Mouse (Mus musculus) layer of hippocampus, postnatal 14 days (tissue): ENCODE data around the gene B130006D01Rik. TPM values are rescaled to one million over a fixed set of nuclear protein-coding genes. Genes with fewer than 3 reads are reported as not detected.
A peak's percentile ranks its signal among the peaks of the same experiment; 100 is the strongest.

ENCODE experiments used
- DNase-seq, 2 experiments: peaks; one replicate each; pipeline ENCODE4 v3.0.0; 2021 to 2022; ENCODE audit warnings: low spot score in 2 of 2, mixed read lengths in 1 of 2
- long read RNA-seq, 2 experiments: library from polyadenylated mRNA; stranded (forward); transcript quantifications; one replicate each; pipeline ENCODE4 v2.0.0; 2021
- total RNA-seq, 2 experiments: library from RNA; stranded (reverse); gene quantifications; 2 replicates each; pipeline ENCODE4 v1.2.3; 2021

B130006D01Rik gene
- 1 to 10 TPM; 1.4 to 2.0 TPM for total RNA-seq
- long read RNA-seq, experiment 1, result 0 reads
- long read RNA-seq, experiment 2, result 0 reads

DNA sequence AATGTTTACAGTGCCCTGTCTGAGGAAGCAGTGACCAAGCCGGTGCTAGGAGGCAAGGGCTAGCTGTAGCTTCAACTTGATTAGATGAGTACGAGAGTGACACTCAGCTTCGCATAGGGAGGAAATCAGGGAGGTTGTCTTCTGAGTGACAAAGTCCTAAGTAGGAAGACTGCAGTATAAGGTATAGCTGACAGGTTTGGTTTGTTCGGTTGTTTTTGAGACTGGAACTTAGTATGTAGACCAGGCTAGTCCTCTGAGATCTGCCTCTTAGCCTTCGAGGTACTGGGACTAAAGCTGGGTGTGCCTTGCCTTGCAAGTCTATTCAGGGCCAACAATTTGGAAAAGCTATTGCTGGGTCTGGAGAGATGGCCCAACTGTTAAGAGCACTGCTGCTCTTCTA, at the start of gene B130006D01Rik:
B130006D01Rik (plus strand) TSS at position 301 of the 400 bp plus-strand sequence.
- no peak for DNase-seq

DNA sequence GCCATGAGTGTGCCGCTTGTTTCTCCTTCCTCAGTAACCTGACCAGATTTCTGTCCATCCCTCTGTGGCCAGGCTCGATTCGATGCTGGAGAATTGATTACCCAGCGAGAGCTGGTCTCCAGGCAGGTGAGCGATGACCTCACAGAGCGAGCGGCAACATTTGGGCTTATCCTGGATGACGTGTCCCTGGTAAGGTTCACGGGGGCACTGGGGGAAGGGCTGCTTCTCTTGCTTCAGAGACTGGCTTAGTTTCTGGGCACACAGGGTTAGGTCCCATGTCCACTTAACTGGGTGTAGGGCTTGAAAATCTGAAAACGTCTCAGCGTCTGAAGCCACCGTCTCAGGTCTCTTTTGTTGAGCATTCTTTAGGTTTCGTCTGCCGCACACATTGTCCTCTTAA, 47.9 kb upstream of the B130006D01Rik start:
- no peak for DNase-seq

DNA sequence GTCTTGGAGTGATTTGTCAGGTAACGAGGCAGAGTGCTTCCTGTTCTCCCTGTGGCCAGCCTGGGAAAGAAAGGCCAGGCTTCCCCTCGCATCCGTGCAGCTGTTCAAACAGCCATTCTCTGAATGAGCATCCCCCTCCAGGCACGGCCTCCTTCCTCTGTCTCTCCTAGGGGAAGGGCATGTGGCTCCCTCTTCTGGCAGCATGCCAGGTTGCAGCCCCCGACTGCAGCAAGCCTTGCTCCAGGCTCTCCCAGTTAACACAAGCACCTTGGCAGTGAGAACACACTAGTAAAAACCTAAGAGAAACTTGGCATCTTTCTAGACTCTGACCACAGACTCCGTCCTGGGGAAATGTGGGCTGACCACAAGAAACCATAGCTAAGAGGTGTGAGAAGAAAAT, 47.1 kb upstream of the B130006D01Rik start:
- peak; percentile 45 to 47 for DNase-seq

DNA sequence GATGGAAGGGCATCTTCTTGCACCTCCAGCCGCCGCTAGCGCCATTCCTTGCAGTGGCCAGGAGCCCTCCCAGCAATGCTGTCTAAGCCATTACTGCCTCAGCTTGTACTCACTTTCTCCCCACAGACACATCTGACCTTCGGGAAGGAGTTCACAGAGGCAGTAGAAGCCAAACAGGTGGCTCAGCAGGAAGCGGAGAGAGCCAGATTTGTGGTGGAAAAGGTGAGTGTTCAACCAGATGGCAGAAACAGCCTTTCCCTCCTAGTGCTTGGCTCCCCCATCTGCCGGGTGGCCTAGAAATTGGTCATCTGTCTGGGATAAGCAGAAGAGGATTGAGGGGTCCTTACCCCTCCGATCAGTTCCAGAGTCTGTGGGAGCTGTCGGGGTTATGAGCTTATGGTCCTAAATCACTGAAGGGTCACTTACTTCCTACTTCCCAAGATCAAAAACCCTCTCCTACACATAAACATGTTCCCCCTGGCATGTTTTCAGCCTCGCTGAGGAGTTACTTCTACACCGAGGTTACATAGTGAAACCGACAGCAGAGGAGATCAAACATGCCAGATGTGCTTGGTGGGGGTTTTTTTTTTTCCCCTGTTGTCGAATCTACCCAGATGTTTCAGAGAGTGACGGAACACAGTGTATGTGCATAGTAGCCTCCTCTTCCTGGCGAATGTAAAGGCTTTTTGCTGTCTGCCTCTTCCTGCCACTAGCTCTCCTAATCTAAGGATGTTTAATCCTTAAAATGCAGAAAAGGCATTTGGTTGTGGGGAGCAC, 45.3 kb upstream of the B130006D01Rik start:
- no peak for DNase-seq

GRCm38 (mm10) chr11:95681995-95682601, 41.3 kb upstream of the B130006D01Rik start:
- no peak for DNase-seq

- DNase-seq, result no peak
Measured at GRCm38 (mm10) chr11:95682946-95683345, 40.4 kb upstream of the B130006D01Rik start.

GRCm38 (mm10) chr11:95686031-95686430, 37.4 kb upstream of the B130006D01Rik start:
- DNase-seq, result peak; percentile 78 to 87

DNA sequence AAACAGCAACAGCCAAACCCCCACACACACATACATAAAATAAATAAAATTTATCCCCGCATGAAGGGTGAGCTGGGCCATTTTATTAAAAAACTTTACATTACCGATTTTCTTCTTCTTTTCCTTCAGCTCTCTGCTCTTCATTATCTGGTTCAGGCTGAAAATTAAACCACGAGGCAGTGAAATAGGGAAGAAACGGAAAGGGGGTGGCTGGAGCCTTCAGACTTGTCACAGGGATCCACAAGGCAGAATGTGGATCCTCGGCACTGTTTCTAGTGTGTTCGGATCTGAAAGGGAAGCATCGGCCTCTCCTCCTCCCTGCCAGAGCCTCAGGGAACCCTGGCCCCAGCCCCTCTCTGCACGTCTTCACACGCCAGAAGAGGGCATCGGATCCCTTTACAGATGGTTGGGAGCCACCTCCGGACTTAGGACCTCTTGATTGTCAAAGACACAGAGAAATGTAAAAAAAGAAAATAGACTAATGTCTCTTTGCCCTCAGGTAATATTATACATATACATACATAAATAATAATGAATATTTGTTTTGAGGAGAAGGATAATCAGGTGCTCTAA, 36.2 kb upstream of the B130006D01Rik start:
- no peak for DNase-seq

GRCm38 (mm10) chr11:95688515-95688914, 34.9 kb upstream of the B130006D01Rik start:
- DNase-seq, result peak in 1 of 2 experiments; percentile 28

DNA sequence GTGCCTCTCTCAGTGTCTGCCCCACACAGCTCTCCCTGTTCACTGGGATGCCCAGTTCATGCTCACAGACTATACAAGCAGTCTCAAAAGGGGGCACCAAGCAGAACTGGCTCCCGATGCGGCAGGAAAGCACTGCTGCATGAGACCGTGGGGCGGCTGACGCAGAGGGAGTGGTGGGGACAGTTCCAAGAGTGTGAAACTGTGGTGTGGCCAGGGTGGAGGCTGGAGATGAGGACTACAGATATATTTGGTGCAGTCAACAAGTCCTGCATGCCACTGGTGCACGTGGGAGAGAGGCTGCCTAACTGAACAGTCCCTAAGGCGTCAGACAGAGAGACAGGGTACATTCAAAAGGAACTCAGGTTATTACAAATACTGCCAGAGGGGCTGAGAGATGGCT, 34.4 kb upstream of the B130006D01Rik start:
- DNase-seq, result no peak

DNA sequence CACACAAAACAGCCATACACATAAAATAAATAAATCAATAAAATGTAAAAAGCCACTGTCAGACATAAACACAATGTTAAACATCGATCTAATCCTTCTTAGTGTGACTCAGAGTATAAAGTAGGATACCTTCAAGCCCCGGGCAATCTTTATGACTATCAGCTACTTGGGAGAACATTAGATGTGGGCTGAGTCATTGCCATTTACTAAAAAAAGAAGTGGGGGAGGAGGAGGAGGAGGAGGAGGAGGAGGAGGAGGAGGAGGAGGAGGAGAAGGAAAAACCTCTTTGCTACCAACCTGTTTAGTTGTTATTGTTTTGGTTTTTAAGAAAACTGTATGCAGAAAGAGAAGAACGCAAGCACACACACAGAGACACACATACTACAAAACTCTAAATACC, 33.8 kb upstream of the B130006D01Rik start:
- no peak for DNase-seq

DNA sequence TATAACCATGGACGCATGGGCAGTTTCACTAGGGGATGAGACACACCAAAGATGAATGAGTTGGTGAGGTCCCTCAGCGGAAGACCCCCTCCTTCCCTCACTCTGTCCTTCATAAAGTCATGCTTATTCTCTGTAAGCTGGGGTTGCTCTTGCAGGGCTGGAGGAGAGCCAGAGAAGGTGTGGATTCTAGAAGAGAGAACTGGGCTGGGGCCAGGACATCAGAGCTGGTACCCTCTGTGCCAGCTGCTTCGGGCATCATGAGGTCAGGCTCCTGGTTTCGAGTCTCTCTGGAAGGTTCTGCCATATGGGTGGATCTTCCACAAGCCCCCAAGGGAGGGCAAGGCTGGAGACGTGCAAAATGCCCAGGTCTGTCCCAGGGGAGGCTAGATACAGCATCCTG, 24.8 kb upstream of the B130006D01Rik start:
- no peak for DNase-seq

GRCm38 (mm10) chr11:95700778-95701739, 22.3 kb upstream of the B130006D01Rik start:
- DNase-seq, result no peak

GRCm38 (mm10) chr11:95704032-95704969, 19.1 kb upstream of the B130006D01Rik start:
- DNase-seq, result no peak

DNA sequence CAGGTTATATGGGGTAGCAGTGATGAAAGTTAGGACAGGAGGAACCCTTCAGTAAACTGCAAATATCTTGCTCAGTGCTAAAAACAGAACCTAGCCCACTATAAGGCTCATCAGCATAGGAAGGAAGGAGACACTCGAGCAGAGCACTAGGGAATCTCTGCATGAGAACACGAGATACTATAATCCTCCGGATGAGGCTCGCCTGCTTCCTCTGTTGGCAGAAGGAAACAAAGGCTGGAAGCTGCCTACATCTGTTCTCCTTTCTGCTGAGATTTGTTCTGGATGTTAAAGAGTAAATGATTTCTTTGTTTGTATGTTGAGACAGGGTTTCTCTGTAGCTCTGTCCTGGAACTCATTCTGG, 18.4 kb upstream of the B130006D01Rik start:
- DNase-seq, result peak in 1 of 2 experiments; percentile 20

DNA sequence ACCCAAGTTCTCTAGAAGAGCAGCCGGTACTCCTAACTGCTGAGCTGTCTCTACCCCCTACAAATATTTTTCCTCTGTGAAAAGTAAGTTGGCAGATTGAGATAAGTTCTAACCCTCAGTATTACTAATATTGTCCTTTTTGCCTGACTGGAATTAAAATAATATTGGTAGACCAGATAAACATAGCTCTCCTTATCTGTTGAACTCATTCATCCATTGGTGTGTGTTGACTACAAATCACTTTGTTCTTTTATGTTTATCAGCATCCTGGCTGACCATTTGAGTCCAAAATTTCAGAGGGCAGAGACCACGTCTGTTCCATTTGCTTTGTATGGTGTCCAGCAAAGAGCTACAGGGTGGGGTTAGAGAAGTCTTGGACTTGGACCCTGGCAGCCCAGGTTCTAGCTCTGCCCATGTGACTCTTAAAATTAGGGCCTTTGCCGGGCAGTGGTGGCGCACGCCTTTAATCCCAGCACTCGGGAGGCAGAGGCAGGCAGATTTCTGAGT, 13.8 kb upstream of the B130006D01Rik start:
- DNase-seq, result no peak

DNA sequence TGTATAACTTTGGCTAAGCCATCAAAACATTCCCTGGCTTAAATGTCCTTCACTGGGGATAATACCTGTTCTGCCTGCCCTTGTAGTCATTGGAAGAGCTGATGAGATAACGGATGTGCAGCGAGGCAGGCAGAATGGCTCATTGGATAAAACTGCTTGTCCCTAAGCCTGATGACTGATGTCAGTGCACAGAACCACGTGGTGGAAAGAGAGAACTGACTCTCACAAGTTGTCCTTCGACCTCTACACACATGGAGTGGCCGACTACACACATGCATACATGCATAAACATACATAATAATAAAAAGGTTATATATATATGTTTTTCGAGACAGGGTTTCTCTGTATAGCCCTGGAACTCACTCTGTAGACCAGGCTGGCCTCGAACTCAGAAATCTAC, 12.9 kb upstream of the B130006D01Rik start:
- no peak for DNase-seq

DNA sequence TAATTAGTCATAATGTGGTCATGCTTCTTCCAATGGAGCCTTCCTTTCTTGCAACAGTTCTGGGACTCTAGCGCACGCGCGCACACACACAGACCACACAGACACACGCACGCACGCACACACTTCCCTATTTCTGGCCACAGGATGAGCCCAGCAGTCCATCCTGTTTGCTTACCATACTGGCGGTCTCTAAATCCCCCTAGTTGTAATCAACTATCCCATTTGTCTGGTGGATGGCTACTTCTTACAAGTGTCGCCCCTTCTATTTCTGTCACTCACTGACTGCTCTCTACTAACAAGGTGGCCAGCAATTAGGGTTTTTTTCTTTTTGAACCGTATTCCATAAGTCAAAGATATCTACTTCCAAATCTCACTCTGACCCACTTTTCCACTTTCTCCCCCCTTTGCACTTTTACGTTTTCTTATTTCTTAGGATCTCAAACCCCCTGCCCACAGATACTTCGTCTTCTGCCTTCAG, 11.3 kb upstream of the B130006D01Rik start:
- DNase-seq, result peak in 1 of 2 experiments; percentile 33

DNA sequence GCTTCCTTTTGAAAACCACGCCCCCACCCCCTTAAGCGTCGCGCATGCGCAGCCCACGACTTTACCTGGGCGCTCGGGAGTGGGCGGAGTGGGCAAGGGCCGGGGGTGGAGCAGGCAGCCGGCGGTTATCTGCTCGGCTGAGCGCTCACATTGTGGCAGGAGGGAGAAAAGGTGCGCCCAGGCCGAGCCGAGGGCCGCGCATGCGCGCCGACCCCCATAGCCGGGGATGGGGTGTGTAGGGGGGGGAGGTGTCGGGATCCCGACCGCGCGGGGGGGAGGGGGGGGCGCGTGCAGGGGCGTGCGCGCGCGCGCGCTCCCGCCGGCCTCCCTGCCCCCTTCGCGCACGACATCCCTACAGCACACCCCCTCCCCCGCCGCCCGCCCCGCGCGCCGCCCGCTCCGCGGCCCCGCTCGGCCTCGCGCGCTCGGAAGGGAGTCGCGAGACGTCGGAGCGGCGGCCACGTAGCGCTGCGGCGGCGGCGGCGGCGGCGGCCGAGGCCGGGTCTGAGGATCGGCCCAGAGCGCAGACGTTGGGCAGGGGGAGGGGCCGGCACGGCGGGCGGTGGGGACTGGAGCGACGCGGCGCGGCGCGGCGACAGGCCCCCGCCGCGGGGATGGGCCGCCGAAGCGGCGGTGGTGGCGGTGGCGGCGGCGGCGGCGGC, 10.7 kb upstream of the B130006D01Rik start, which contains the start of gene Zfp652:
Zfp652 (plus strand) TSS at position 111 of the 662 bp plus-strand sequence.
- peak; percentile 73 to 80 for DNase-seq
